In genomic region chr1:93071487-93071971, GRCm38 (mm10) we compare ENCODE assay signal across 9 mouse cellular contexts. TPM values are rescaled to one million over a fixed set of nuclear protein-coding genes. Genes with fewer than 3 reads are reported as not detected.
DNase-seq lines count a peak whose midpoint lies in the region; ATAC-seq lines count a peak whose summit lies in the region.
"Had no signal": no experiment of that assay in that cellular context is flagged by ENCODE, and none has a peak within 500 bp of the region (broad histone marks: within the 10 kb centered on the region; RNA-seq: fewer than 3 reads in every experiment).

No protein-coding gene starts in this region.

- H3K36me3 ChIP-seq in midbrain, embryonic 15.5 days (replicated peaks) = peaks cover 72% of the 10 kb centered on the region
- peaks cover 79% of the 10 kb centered on the region for H3K36me3 ChIP-seq in midbrain, embryonic 10.5 days

- H3K4me2 ChIP-seq in midbrain, embryonic 15.5 days = no peak overlapping the region

- H3K4me3 ChIP-seq in midbrain, embryonic 15.5 days = no peak overlapping the region
- H3K4me3 ChIP-seq in midbrain, embryonic 10.5 days = no peak overlapping the region

- no peak for DNase-seq in frontal cortex, postnatal 25 days (ENCODE audit: low spot score in 2 of 2)
- DNase-seq in midbrain, embryonic 10.5 days (ENCODE audit: low spot score) = no peak
- DNase-seq in lung, adult 18-20 months = peak; percentile 55 to 56
- peak; percentile 41 for DNase-seq in right cerebral cortex, postnatal 14 days
- DNase-seq in adipocyte (ENCODE audit: low spot score) = no peak
- DNase-seq in thymus, adult 18-20 months = no peak
- DNase-seq: cerebellum, adult 11 months had no signal

- no peak overlapping the region for H3K27ac ChIP-seq in midbrain, embryonic 15.5 days
- no peak overlapping the region for H3K27ac ChIP-seq in midbrain, embryonic 10.5 days (replicated peaks)

- no peaks in the 10 kb centered on the region for H3K4me1 ChIP-seq in midbrain, embryonic 15.5 days
- H3K4me1 ChIP-seq in midbrain, embryonic 10.5 days = no peaks in the 10 kb centered on the region

- H3K9ac ChIP-seq in midbrain, embryonic 15.5 days = no peak overlapping the region

- H3K9me3 ChIP-seq in midbrain, embryonic 15.5 days = no peaks in the 10 kb centered on the region
- no peaks in the 10 kb centered on the region for H3K9me3 ChIP-seq in midbrain, embryonic 10.5 days (replicated peaks)

- 76% methylated on average over 18 of the region's 18 CpGs for WGBS in midbrain, embryonic 15.5 days
- WGBS in midbrain, embryonic 10.5 days = 89% methylated on average over 18 of the region's 18 CpGs

- no peaks in the 10 kb centered on the region for H3K27me3 ChIP-seq in midbrain, embryonic 15.5 days (replicated peaks)
- no peaks in the 10 kb centered on the region for H3K27me3 ChIP-seq in midbrain, embryonic 10.5 days (ENCODE audit: low read depth, poor library complexity, severe bottlenecking)

- ATAC-seq in frontal cortex, adult (ENCODE audit: low TSS enrichment) = peak; percentile 66
- ATAC-seq in midbrain, embryonic 15.5 days (replicated peaks) = 0 out of 2 replicates have a peak, but pooled peaks have one; percentile 22

RNA-seq across cellular contexts. Expression of gene Kif1a, which starts 30.2 kb away (rescaled TPM):
- polyA plus RNA-seq in midbrain, embryonic 15.5 days (2015; fragmentation: Nextera tagmentation; extraction: Ambion mirVana) = 498 and 502 TPM in 2 replicates
- 39.3 and 63.0 TPM in 2 replicates for polyA plus RNA-seq in midbrain, embryonic 10.5 days (2016; fragmentation: Nextera tagmentation; extraction: Ambion mirVana)

Comparison
In these comparisons a context has a peak if more than half of its experiments do, and no peak if none do; other contexts are left out.
1. DNase-seq: peak in lung, adult 18-20 months (2 of 2) and right cerebral cortex, postnatal 14 days (single experiment); none in frontal cortex, postnatal 25 days (0 of 2), midbrain, embryonic 10.5 days (single experiment), adipocyte (single experiment) and thymus, adult 18-20 months (0 of 2).